In the genomic region with DNA sequence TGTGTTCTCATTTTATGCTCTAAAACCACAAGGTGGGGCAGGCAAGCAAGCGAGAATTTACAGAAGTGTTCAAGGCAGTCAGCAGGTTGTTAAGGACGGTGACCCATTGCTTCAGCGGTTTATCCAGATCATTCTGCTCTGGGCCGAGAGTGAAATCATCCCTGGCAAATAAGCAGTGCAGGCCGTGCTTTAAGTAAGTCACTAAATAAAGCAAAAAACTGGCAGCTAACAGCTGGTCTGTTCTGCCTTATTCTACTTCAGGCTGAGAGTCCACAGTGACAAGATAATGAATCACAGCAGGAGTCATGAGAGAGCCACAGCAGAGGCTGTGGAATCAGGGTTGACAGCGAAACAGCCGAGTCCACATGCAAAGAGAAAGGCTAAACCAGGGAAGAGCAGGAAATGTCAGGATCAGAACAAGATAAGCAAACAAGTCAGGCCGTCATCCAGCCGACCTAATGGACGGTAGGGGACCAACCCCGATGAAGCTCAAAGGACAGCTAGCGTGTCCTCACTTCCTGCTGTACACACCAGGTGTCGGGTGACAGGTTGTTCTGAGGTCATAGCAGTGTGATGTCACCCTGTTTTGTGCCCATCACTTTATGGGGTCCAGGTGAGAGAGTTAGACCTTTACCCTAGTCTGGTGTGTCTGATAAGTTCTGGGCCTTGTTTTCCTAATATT, we compare ENCODE assay signal across 12 mouse cellular contexts. TPM values are rescaled to one million over a fixed set of nuclear protein-coding genes. Genes with fewer than 3 reads are reported as not detected.
DNase-seq lines count a peak whose midpoint lies in the region; ATAC-seq and TF ChIP-seq lines count a peak whose summit lies in the region.
"Had no signal": no experiment of that assay in that cellular context is flagged by ENCODE, and none has a peak within 500 bp of the region (broad histone marks: within the 10 kb centered on the region; RNA-seq: fewer than 3 reads in every experiment).

No protein-coding gene starts in this region.

- DNase-seq in heart, adult 11 months: peak; percentile 83
- DNase-seq in heart, embryonic 10.5 days (ENCODE audit: low spot score): no peak
- DNase-seq in retina, embryonic 14.5 days (ENCODE audit: low spot score): peak; percentile 16
- no peak for DNase-seq in retina, postnatal 1 day
- DNase-seq in liver, embryonic 11.5 days (ENCODE audit: low spot score): no peak
- DNase-seq in stomach, postnatal 0 days (ENCODE audit: low spot score): no peak
- no peak for DNase-seq in gastrocnemius, postnatal 4 days (ENCODE audit: low spot score in 2 of 2)
- DNase-seq: kidney, adult 2 months had no signal

- no peaks in the 10 kb centered on the region for H3K27me3 ChIP-seq in heart, embryonic 10.5 days (ENCODE audit: insufficient read depth, poor library complexity, severe bottlenecking)
- no peaks in the 10 kb centered on the region for H3K27me3 ChIP-seq in liver, embryonic 11.5 days (replicated peaks; ENCODE audit: control insufficient read depth, insufficient read depth, low read length)
- H3K27me3 ChIP-seq in stomach, postnatal 0 days (ENCODE audit: control insufficient read depth, insufficient read depth, low read length): no peaks in the 10 kb centered on the region
- H3K27me3 ChIP-seq: embryonic facial prominence, embryonic 15.5 days; limb, embryonic 13.5 days had no signal

- ATAC-seq in liver, embryonic 11.5 days (replicated peaks; ENCODE audit: low FRiP score): peak; percentile 53
- ATAC-seq in stomach, postnatal 0 days (ENCODE audit: low FRiP score, low TSS enrichment): peak; percentile 40; the same call in 1 of the 2 replicates
- no peak for ATAC-seq in cerebellum, adult (ENCODE audit: insufficient number of reproducible peaks, low FRiP score, low TSS enrichment)

- no peak overlapping the region for H3K4me3 ChIP-seq in heart, embryonic 10.5 days
- H3K4me3 ChIP-seq in liver, embryonic 11.5 days (ENCODE audit: low read depth, low read length): no peak overlapping the region
- H3K4me3 ChIP-seq in stomach, postnatal 0 days (ENCODE audit: low read depth, low read length): no peak overlapping the region
- H3K4me3 ChIP-seq: embryonic facial prominence, embryonic 15.5 days; limb, embryonic 13.5 days had no signal

- TF ChIP-seq CTCF in stomach, postnatal 0 days (IDR thresholded peaks at IDR 0.05; ENCODE audit: low read depth): peak; percentile 49

- 36% methylated on average over 13 of the region's 13 CpGs for WGBS in heart, embryonic 10.5 days
- WGBS in liver, embryonic 11.5 days: 42% methylated on average over 13 of the region's 13 CpGs
- 33% methylated on average over 13 of the region's 13 CpGs for WGBS in stomach, postnatal 0 days

- H3K9ac ChIP-seq in liver, embryonic 11.5 days (ENCODE audit: low read depth, low read length): no peak overlapping the region
- no peak overlapping the region for H3K9ac ChIP-seq in stomach, postnatal 0 days (ENCODE audit: low read length)
- H3K9ac ChIP-seq: embryonic facial prominence, embryonic 15.5 days; limb, embryonic 13.5 days had no signal

- H3K4me1 ChIP-seq in heart, embryonic 10.5 days: no peaks in the 10 kb centered on the region
- no peaks in the 10 kb centered on the region for H3K4me1 ChIP-seq in liver, embryonic 11.5 days (replicated peaks; ENCODE audit: control insufficient read depth, insufficient read depth, low read length)
- H3K4me1 ChIP-seq in stomach, postnatal 0 days (replicated peaks; ENCODE audit: control insufficient read depth, insufficient read depth): no peaks in the 10 kb centered on the region
- H3K4me1 ChIP-seq: embryonic facial prominence, embryonic 15.5 days; limb, embryonic 13.5 days had no signal

- H3K9me3 ChIP-seq in heart, embryonic 10.5 days: no peaks in the 10 kb centered on the region
- H3K9me3 ChIP-seq in liver, embryonic 11.5 days (ENCODE audit: control insufficient read depth, low read length): 0 out of 2 replicates have a peak, but pooled peaks cover 2% of the 10 kb centered on the region
- H3K9me3 ChIP-seq in stomach, postnatal 0 days (ENCODE audit: control insufficient read depth, low read length): no peaks in the 10 kb centered on the region
- H3K9me3 ChIP-seq: embryonic facial prominence, embryonic 15.5 days; limb, embryonic 13.5 days had no signal

- TF ChIP-seq EP300 in stomach, postnatal 0 days (optimal IDR thresholded peaks at IDR 0.05): no peak

- no peaks in the 10 kb centered on the region for H3K36me3 ChIP-seq in heart, embryonic 10.5 days
- H3K36me3 ChIP-seq in liver, embryonic 11.5 days (ENCODE audit: control insufficient read depth, insufficient read depth, low read length): no peaks in the 10 kb centered on the region
- no peaks in the 10 kb centered on the region for H3K36me3 ChIP-seq in stomach, postnatal 0 days (ENCODE audit: control insufficient read depth, insufficient read depth, low read length)
- H3K36me3 ChIP-seq: embryonic facial prominence, embryonic 15.5 days; limb, embryonic 13.5 days had no signal

- H3K4me2 ChIP-seq in liver, embryonic 11.5 days: no peak overlapping the region
- H3K4me2 ChIP-seq in stomach, postnatal 0 days (replicated peaks; ENCODE audit: low read depth): no peak overlapping the region
- H3K4me2 ChIP-seq: embryonic facial prominence, embryonic 15.5 days; limb, embryonic 13.5 days had no signal

- no peak overlapping the region for H3K27ac ChIP-seq in heart, embryonic 10.5 days
- H3K27ac ChIP-seq in liver, embryonic 11.5 days (ENCODE audit: low read depth, low read length): no peak overlapping the region
- H3K27ac ChIP-seq in stomach, postnatal 0 days (replicated peaks): no peak overlapping the region
- H3K27ac ChIP-seq: embryonic facial prominence, embryonic 15.5 days; limb, embryonic 13.5 days had no signal

RNA-seq across cellular contexts. Expression of a gene that starts 4.9 kb away (rescaled TPM):
- 0.24 TPM in 1 of 2 replicates, not detected in the other for polyA plus RNA-seq in heart, embryonic 10.5 days (2016; fragmentation: Nextera tagmentation; extraction: Ambion mirVana)
- polyA plus RNA-seq in liver, embryonic 11.5 days (2014; fragmentation: Nextera tagmentation; extraction: Ambion mirVana): 0.32 and 0.40 TPM in 2 replicates
- polyA plus RNA-seq in stomach, postnatal 0 days (2015; fragmentation: Nextera tagmentation; extraction: Ambion mirVana): 0.51 and 0.63 TPM in 2 replicates
- total RNA-seq in gastrocnemius, postnatal 4 days (2021): under 1 TPM; 0.39 to 0.49 TPM
- total RNA-seq: gastrocnemius, adult 8-10 months had no signal

RNA-seq across cellular contexts. Expression of a gene that starts 44.5 kb away (rescaled TPM):
- 7.2 and 8.0 TPM in 2 replicates for polyA plus RNA-seq in heart, embryonic 10.5 days (2016; fragmentation: Nextera tagmentation; extraction: Ambion mirVana)
- polyA plus RNA-seq in liver, embryonic 11.5 days (2014; fragmentation: Nextera tagmentation; extraction: Ambion mirVana): 5.2 and 6.4 TPM in 2 replicates
- polyA plus RNA-seq in stomach, postnatal 0 days (2015; fragmentation: Nextera tagmentation; extraction: Ambion mirVana): 5.5 TPM in 2 replicates
- total RNA-seq in gastrocnemius, postnatal 4 days (2021): 10 to 100 TPM; 16.9 to 17.3 TPM

Comparison
In these comparisons a context has a peak if more than half of its experiments do, and no peak if none do; other contexts are left out.
1. DNase-seq: peak in heart, adult 11 months (single experiment) and retina, embryonic 14.5 days (single experiment); none in heart, embryonic 10.5 days (single experiment), retina, postnatal 1 day (single experiment), liver, embryonic 11.5 days (single experiment), stomach, postnatal 0 days (single experiment) and gastrocnemius, postnatal 4 days (0 of 2).